Mouse (Mus musculus) brain, embryonic 14.5 days (tissue): ENCODE measurements at regions not wholly inside any gene's neighbourhood (a gene's known extent, or its start where the extent isn't known, plus 50 kb on each side); places are given as distances from the start of the nearest gene placed in this dataset.

ENCODE experiments used
- CTCF ChIP-seq: fragments of 200-500 bp; IDR thresholded peaks from 2 replicates; pipeline ENCODE4 v1.5.1; 2012; ENCODE audit warnings: inconsistent platforms, mild to moderate bottlenecking, moderate library complexity, borderline replicate concordance; ENCODE audit not compliant: insufficient read depth, insufficient read length; ENCODE audit errors: extremely low read depth
- POLR2A ChIP-seq: fragments of 200-500 bp; IDR thresholded peaks from 2 replicates; pipeline ENCODE4 v1.6.1; 2012; ENCODE audit warnings: mild to moderate bottlenecking, inconsistent platforms, borderline replicate concordance; ENCODE audit not compliant: poor library complexity, insufficient read depth, insufficient read length, severe bottlenecking; ENCODE audit errors: extremely low read depth

DNA sequence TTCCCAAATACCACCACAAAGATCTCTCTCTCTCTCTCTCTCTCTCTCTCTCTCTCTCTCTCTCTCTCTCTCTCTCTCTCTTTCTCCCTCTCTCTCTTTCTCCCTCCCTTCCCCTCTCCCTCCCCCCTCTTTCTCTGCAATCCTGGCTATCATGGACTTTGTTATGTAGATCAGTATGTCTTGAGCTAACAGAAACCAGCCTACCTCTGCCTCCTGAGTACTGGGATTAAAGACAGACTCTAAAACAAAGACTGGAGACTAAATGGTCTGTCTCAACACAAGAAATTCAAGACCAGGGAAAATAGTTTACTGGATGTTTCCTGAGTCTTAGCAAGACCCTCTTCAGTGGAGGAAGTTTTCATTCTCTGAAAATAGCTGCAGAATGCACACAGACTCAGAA lies 384.7 kb downstream of the Tfec start:
- TF ChIP-seq POLR2A (no peak), CTCF (no peak)
